Mouse (Mus musculus): ENCODE data around the gene Fam168b.

GRCm38 (mm10) chr1:34849745-34850342 lies 7.0 kb upstream of the Fam168b start, which contains the start of gene Plekhb2:
- peak; percentile 92 for TF ChIP-seq POLR2A (IDR thresholded peaks at IDR 0.05; ENCODE audit: insufficient read length, low read depth)
- TF ChIP-seq USF1 (IDR thresholded peaks at IDR 0.05; ENCODE audit: low read depth): no peak
- no peak for TF ChIP-seq MAX (IDR thresholded peaks at IDR 0.05; ENCODE audit: low read depth)
- TF ChIP-seq SRF (IDR thresholded peaks at IDR 0.05; ENCODE audit: control insufficient read depth, insufficient read length, low read depth): no peak
- TF ChIP-seq POLR2AphosphoS2 (IDR thresholded peaks at IDR 0.05; ENCODE audit: insufficient read length, low read depth): peak; percentile 84

Measured in myocyte (in vitro differentiated cells).